Mouse (Mus musculus) heart, adult 2 months (tissue): Measurements from ENCODE around the gene Ms4a8a. TPM values are rescaled to one million over a fixed set of nuclear protein-coding genes. Genes with fewer than 3 reads are reported as not detected.
A peak's percentile ranks its signal among the peaks of the same experiment; 100 is the strongest.

Source experiments
- DNase-seq, 2 experiments: peaks; one replicate each; pipeline ENCODE4 v3.0.0; 2021
- H3K27ac ChIP-seq: fragments of 200-600 bp; 2 replicates; pipeline ENCODE4 v1.8.1; 2022
- H3K27me3 ChIP-seq: fragments of 200-500 bp; 2 replicates; pipeline ENCODE4 v1.6.1; 2012; ENCODE audit warnings: mild to moderate bottlenecking, low read length, inconsistent platforms, mixed read lengths; ENCODE audit not compliant: control insufficient read depth, insufficient read depth
- H3K36me3 ChIP-seq: fragments of 200-500 bp; 2 replicates; pipeline ENCODE4 v1.6.1; 2012; ENCODE audit warnings: low read length, inconsistent platforms; ENCODE audit not compliant: control insufficient read depth, insufficient read depth
- H3K4me1 ChIP-seq: fragments of 200-500 bp; 2 replicates; pipeline ENCODE4 v1.6.1; 2011; ENCODE audit warnings: low read length; ENCODE audit not compliant: control insufficient read depth, insufficient read depth
- H3K4me3 ChIP-seq: fragments of 200-600 bp; 2 replicates; pipeline ENCODE4 v1.8.1; 2022
- H3K79me2 ChIP-seq: fragments of 200-500 bp; replicated peaks from 2 replicates; pipeline ENCODE4 v1.6.1; 2012; ENCODE audit warnings: mild to moderate bottlenecking, inconsistent platforms, low read length, moderate library complexity, mixed read lengths; ENCODE audit not compliant: control insufficient read depth, insufficient read depth
- H3K9ac ChIP-seq: fragments of 200-500 bp; 2 replicates; pipeline ENCODE4 v1.6.1; 2012; ENCODE audit warnings: low read depth, mild to moderate bottlenecking, control low read depth, inconsistent platforms, low read length, mixed read lengths
- CTCF ChIP-seq: fragments of 200-600 bp; IDR thresholded peaks from 2 replicates; pipeline ENCODE4 v1.8.1; 2022; ENCODE audit warnings: antibody characterized with exemption, mild to moderate bottlenecking, moderate library complexity
- EP300 ChIP-seq: fragments of 200-500 bp; IDR thresholded peaks from 2 replicates; pipeline ENCODE4 v1.6.1; 2011; ENCODE audit warnings: low read depth, low read length, control low read depth; ENCODE audit not compliant: insufficient read depth
- POLR2A ChIP-seq: fragments of 200-500 bp; IDR thresholded peaks from 2 replicates; pipeline ENCODE4 v1.6.1; 2011; ENCODE audit warnings: mild to moderate bottlenecking, low read depth, low read length, control low read depth; ENCODE audit not compliant: insufficient read depth
- WGBS: fragments of 180-500 bp; shearing (Covaris S2); methylation state at CpG from one replicate; pipeline ENCODE4 v1.1.7; 2018; 5-methylcytosine and 5-hydroxymethylcytosine counted together
- intact Hi-C: fragments of 180-260 bp; cut with DNase I; formaldehyde crosslinking; loops from one replicate; pipeline ENCODE4 v1.15.1; 2025
- polyA plus RNA-seq: library from polyadenylated mRNA; depleted of rRNA; stranded (reverse); fragments of >200 nt; gene quantifications from 2 replicates; pipeline ENCODE4 v1.2.3, GENCODE M21; 2012
- total RNA-seq, 2 experiments: library from RNA; stranded (reverse); gene quantifications; 2 replicates each; pipeline ENCODE4 v1.2.3; 2021

Ms4a8a gene
- total and polyA plus RNA-seq, 3 experiments, result 1.7 to 2.4 (median 2.2) TPM

- peaks cover 9% of the 10 kb centered on the region for H3K4me1 ChIP-seq
- no peak overlapping the region for H3K9ac ChIP-seq
- WGBS, result 57% methylated on average over 3 of the region's 3 CpGs
- H3K27ac ChIP-seq, result no peak overlapping the region; the same call in 1 of the 2 replicates
- DNase-seq, result no peak
- H3K27me3 ChIP-seq, result no peaks in the 10 kb centered on the region
- H3K79me2 ChIP-seq, result no peaks in the 10 kb centered on the region
- no peaks in the 10 kb centered on the region for H3K36me3 ChIP-seq
- intact Hi-C loops, result no loop called here
- no peak for TF ChIP-seq EP300
- TF ChIP-seq CTCF, result no peak
- H3K4me3 ChIP-seq, result no peak overlapping the region
Measured at GRCm38 (mm10) chr19:11053277-11053676, 27.6 kb downstream of the Ms4a8a start.

GRCm38 (mm10) chr19:11052877-11053276 is 28.0 kb downstream of the Ms4a8a start:
- WGBS, result 73% methylated on average over 5 of the region's 5 CpGs
- Histone ChIP-seq H3K79me2 (no peaks in the 10 kb centered on the region), H3K4me1 (peaks cover 9% of the 10 kb centered on the region), H3K27me3 (no peaks in the 10 kb centered on the region), H3K4me3 (no peak overlapping the region), H3K36me3 (peaks cover 3% of the 10 kb centered on the region), H3K27ac (no peak overlapping the region), H3K9ac (no peak overlapping the region)
- intact Hi-C loops, result no loop called here
- TF ChIP-seq POLR2A (no peak), EP300 (no peak), CTCF (no peak)
- DNase-seq, result no peak

DNA sequence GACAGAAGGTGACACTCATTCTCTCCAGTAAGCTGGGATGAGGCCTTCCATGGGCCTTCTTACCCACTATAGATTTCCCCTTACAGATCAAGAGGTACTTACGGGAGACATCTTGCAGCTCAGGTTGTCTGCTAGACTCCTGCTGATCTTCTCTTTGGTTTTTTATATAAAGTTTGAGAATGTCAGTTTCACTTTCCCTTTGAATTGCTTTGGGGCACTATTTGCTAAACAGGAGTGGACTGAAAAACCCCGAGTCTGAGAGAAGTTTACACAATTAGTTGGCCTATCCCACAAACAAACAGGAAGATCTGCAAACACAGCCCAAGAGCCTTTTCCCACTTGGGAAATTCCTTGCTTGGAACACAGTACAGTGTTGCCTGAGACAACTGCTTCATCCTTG is 30.6 kb downstream of the Ms4a8a start:
- H3K4me3 ChIP-seq, result peak overlapping the region; percentile 45
- H3K9ac ChIP-seq, result peak overlapping the region; percentile 76
- no peaks in the 10 kb centered on the region for H3K27me3 ChIP-seq
- WGBS, result 42% methylated on average over 2 of the region's 2 CpGs
- H3K27ac ChIP-seq, result peak overlapping the region; percentile 95
- peak in 1 of 2 experiments; percentile 27 for DNase-seq
- intact Hi-C loops, result no loop called here
- no peaks in the 10 kb centered on the region for H3K79me2 ChIP-seq
- TF ChIP-seq CTCF (no peak), EP300 (no peak), POLR2A (peak; percentile 35; the same call in 1 of the 2 replicates)
- peaks cover 17% of the 10 kb centered on the region for H3K4me1 ChIP-seq
- H3K36me3 ChIP-seq, result peaks cover 12% of the 10 kb centered on the region

GRCm38 (mm10) chr19:11049426-11049825 is 31.5 kb downstream of the Ms4a8a start:
- DNase-seq, result no peak
- H3K36me3 ChIP-seq, result peaks cover 12% of the 10 kb centered on the region
- peak overlapping the region; percentile 95 for H3K27ac ChIP-seq
- peaks cover 18% of the 10 kb centered on the region for H3K4me1 ChIP-seq
- H3K27me3 ChIP-seq, result no peaks in the 10 kb centered on the region
- TF ChIP-seq EP300 (no peak), POLR2A (no peak), CTCF (no peak)
- no peaks in the 10 kb centered on the region for H3K79me2 ChIP-seq
- intact Hi-C loops, result loop anchor here (5.0 kb wide), 1 partner anchor 33 kb away; the partner anchor contains the start of gene Ms4a8a
- peak overlapping the region; percentile 46 for H3K4me3 ChIP-seq
- H3K9ac ChIP-seq, result peak overlapping the region; percentile 76

- intact Hi-C loops, result loop anchor here (5.0 kb wide), 1 partner anchor 34 kb away; the partner anchor contains the start of gene Ms4a8a
- peak overlapping the region; percentile 49 for H3K9ac ChIP-seq
- no peaks in the 10 kb centered on the region for H3K27me3 ChIP-seq
- peak; percentile 75; the same call in 1 of the 2 replicates for TF ChIP-seq POLR2A
- no peak for TF ChIP-seq CTCF
- peaks cover 12% of the 10 kb centered on the region for H3K36me3 ChIP-seq
- 53% methylated on average over 1 of the region's 1 CpGs for WGBS
- H3K27ac ChIP-seq, result peak overlapping the region; percentile 95
- no peaks in the 10 kb centered on the region for H3K79me2 ChIP-seq
- peak; percentile 31 to 41 for DNase-seq
- peaks cover 15% of the 10 kb centered on the region for H3K4me1 ChIP-seq
- H3K4me3 ChIP-seq, result peak overlapping the region; percentile 20; the same call in 1 of the 2 replicates
Measured at GRCm38 (mm10) chr19:11048503-11048902, 32.4 kb downstream of the Ms4a8a start.

DNA sequence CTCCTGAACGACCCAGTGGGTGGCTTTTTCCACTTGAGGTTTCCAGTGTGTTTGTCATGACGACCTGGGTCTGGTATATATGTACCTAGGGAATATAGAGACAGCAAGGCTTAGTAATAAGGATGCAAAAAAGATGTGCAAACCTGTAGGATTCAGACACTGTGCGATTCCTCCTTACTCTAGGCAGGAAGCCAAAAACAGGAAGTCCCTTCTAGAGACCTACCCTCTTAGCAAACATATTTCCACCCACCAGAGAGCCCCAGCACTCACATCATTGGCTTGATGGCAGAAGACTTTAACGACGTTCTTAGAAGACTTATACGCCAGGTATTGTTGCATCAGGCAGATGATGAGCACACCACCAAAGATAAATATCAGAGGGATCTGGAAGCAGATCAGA is 32.9 kb downstream of the Ms4a8a start:
- Histone ChIP-seq H3K4me3 (peak overlapping the region; percentile 13; the same call in 1 of the 2 replicates), H3K27me3 (no peaks in the 10 kb centered on the region), H3K9ac (peak overlapping the region; percentile 34), H3K79me2 (no peaks in the 10 kb centered on the region), H3K36me3 (peaks cover 12% of the 10 kb centered on the region), H3K4me1 (peaks cover 12% of the 10 kb centered on the region), H3K27ac (peak overlapping the region; percentile 95)
- no peak for DNase-seq
- intact Hi-C loops, result loop anchor here (5.0 kb wide), 1 partner anchor 34 kb away; the partner anchor contains the start of gene Ms4a8a
- TF ChIP-seq POLR2A, result no peak
- TF ChIP-seq CTCF, result no peak
- TF ChIP-seq EP300, result no peak
- WGBS, result 57% methylated on average over 6 of the region's 6 CpGs
